Mouse (Mus musculus) lung, embryonic 14.5 days (tissue): ENCODE measurements around the gene Rbfox2. TPM values are rescaled to one million over a fixed set of nuclear protein-coding genes. Genes with fewer than 3 reads are reported as not detected.

Experiments used
- ATAC-seq: fragments of 200-750 bp; cut with Nextera tagmentation; 2 replicates; pipeline ENCODE4 v1.8.0; 2017; ENCODE audit warnings: mild to moderate bottlenecking, moderate TSS enrichment, moderate library complexity; ENCODE audit not compliant: insufficient read depth
- DNase-seq: peaks from one replicate; pipeline ENCODE4 v3.0.0-alpha.2; 2015
- H3K27ac ChIP-seq: fragments of 300-500 bp; sonication (generic); 2 replicates; pipeline ENCODE4 v1.5.1; 2014; ENCODE audit warnings: low read depth, mild to moderate bottlenecking, moderate library complexity
- H3K27me3 ChIP-seq: fragments of 300-500 bp; sonication (generic); 2 replicates; pipeline ENCODE4 v1.6.1; 2014; ENCODE audit warnings: low read length, control low read depth; ENCODE audit not compliant: insufficient read depth
- H3K36me3 ChIP-seq: fragments of 300-500 bp; sonication (generic); 2 replicates; pipeline ENCODE4 v1.6.1; 2014; ENCODE audit warnings: control low read depth; ENCODE audit not compliant: insufficient read depth
- H3K4me1 ChIP-seq: fragments of 300-500 bp; sonication (generic); 2 replicates; pipeline ENCODE4 v1.6.1; 2014; ENCODE audit warnings: antibody characterized with exemption, control low read depth; ENCODE audit not compliant: insufficient read depth
- H3K4me2 ChIP-seq: fragments of 300-500 bp; sonication (generic); 2 replicates; pipeline ENCODE4 v1.6.1; 2014; ENCODE audit warnings: mild to moderate bottlenecking
- H3K4me3 ChIP-seq: fragments of 300-500 bp; sonication (generic); 2 replicates; pipeline ENCODE4 v1.5.1; 2014; ENCODE audit warnings: low read depth, low read length
- H3K9ac ChIP-seq: fragments of 300-500 bp; sonication (generic); 2 replicates; pipeline ENCODE4 v1.6.1; 2014
- H3K9me3 ChIP-seq: fragments of 300-500 bp; sonication (generic); 2 replicates; pipeline ENCODE4 v1.6.1; 2016; ENCODE audit warnings: low read depth, low read length, control low read depth
- CTCF ChIP-seq: IDR thresholded peaks from 2 replicates; pipeline ENCODE4 v1.5.1; 2016; ENCODE audit warnings: antibody characterized with exemption, low read depth
- WGBS: fragments of 180-500 bp; shearing (Covaris S2); extraction: QIAGEN DNeasy Blood & Tissue Kit; methylation state at CpG from one replicate; pipeline ENCODE4 v1.1.7; 2014; 5-methylcytosine and 5-hydroxymethylcytosine counted together
- polyA plus RNA-seq: library from polyadenylated mRNA; unstranded; fragments of >200 nt; fragmentation: Nextera tagmentation; extraction: Ambion mirVana; gene quantifications from 2 replicates; pipeline ENCODE4 v1.2.1, GENCODE M21; 2014

Gene Rbfox2
- polyA plus RNA-seq, 1 experiment from 2014 or later, result 55.8 TPM

- DNase-seq (no peak), ATAC-seq (no peak)
- TF ChIP-seq CTCF, result no peak
- 78% methylated on average over 4 of the region's 4 CpGs for WGBS
- Histone ChIP-seq H3K9me3 (no peaks in the 10 kb centered on the region), H3K27ac (no peak overlapping the region), H3K4me3 (no peak overlapping the region), H3K27me3 (no peaks in the 10 kb centered on the region), H3K4me1 (no peaks in the 10 kb centered on the region), H3K36me3 (no peaks in the 10 kb centered on the region), H3K4me2 (no peak overlapping the region), H3K9ac (no peak overlapping the region)
Observed at GRCm38 (mm10) chr15:77331444-77331843, 24.6 kb upstream of the Rbfox2 start.

GRCm38 (mm10) chr15:77329681-77330180 is 22.9 kb upstream of the Rbfox2 start:
- WGBS, result 60% methylated on average over 12 of the region's 12 CpGs

GRCm38 (mm10) chr15:77326361-77326760 is 19.6 kb upstream of the Rbfox2 start:
- no peaks in the 10 kb centered on the region for H3K4me1 ChIP-seq
- H3K4me3 ChIP-seq, result no peak overlapping the region
- H3K9ac ChIP-seq, result no peak overlapping the region
- TF ChIP-seq CTCF, result no peak
- no peaks in the 10 kb centered on the region for H3K36me3 ChIP-seq
- ATAC-seq (no peak), DNase-seq (no peak)
- H3K27me3 ChIP-seq, result no peaks in the 10 kb centered on the region
- no peak overlapping the region for H3K27ac ChIP-seq
- H3K4me2 ChIP-seq, result no peak overlapping the region
- WGBS, result 71% methylated on average over 4 of the region's 4 CpGs
- no peaks in the 10 kb centered on the region for H3K9me3 ChIP-seq

More at GRCm38 (mm10) chr15:77329681-77330180, 22.9 kb upstream of the Rbfox2 start:
- Histone ChIP-seq H3K4me2 (no peak overlapping the region), H3K27ac (no peak overlapping the region; the same call in 1 of the 2 replicates), H3K36me3 (no peaks in the 10 kb centered on the region), H3K4me1 (no peaks in the 10 kb centered on the region), H3K9me3 (no peaks in the 10 kb centered on the region), H3K27me3 (no peaks in the 10 kb centered on the region), H3K4me3 (no peak overlapping the region), H3K9ac (no peak overlapping the region)
- no peak for DNase-seq
- ATAC-seq, result no peak
- TF ChIP-seq CTCF, result no peak

GRCm38 (mm10) chr15:77324426-77324825 is 17.6 kb upstream of the Rbfox2 start:
- no peak overlapping the region for H3K4me3 ChIP-seq
- H3K36me3 ChIP-seq, result no peaks in the 10 kb centered on the region
- no peak overlapping the region for H3K27ac ChIP-seq
- DNase-seq (no peak), ATAC-seq (no peak)
- no peak for TF ChIP-seq CTCF
- H3K9ac ChIP-seq, result no peak overlapping the region
- no peaks in the 10 kb centered on the region for H3K4me1 ChIP-seq
- no peaks in the 10 kb centered on the region for H3K9me3 ChIP-seq
- no peaks in the 10 kb centered on the region for H3K27me3 ChIP-seq
- no peak overlapping the region for H3K4me2 ChIP-seq
- 84% methylated on average over 11 of the region's 11 CpGs for WGBS

GRCm38 (mm10) chr15:77323226-77323625 is 16.4 kb upstream of the Rbfox2 start:
- Histone ChIP-seq H3K4me1 (no peaks in the 10 kb centered on the region), H3K27me3 (no peaks in the 10 kb centered on the region), H3K9me3 (no peaks in the 10 kb centered on the region), H3K36me3 (no peaks in the 10 kb centered on the region), H3K9ac (no peak overlapping the region), H3K4me3 (no peak overlapping the region), H3K27ac (no peak overlapping the region), H3K4me2 (no peak overlapping the region)
- WGBS, result 73% methylated on average over 10 of the region's 10 CpGs
- DNase-seq (no peak), ATAC-seq (no peak)
- no peak for TF ChIP-seq CTCF

- DNase-seq (no peak), ATAC-seq (no peak)
- H3K9me3 ChIP-seq, result no peaks in the 10 kb centered on the region
- 7% methylated on average over 6 of the region's 6 CpGs for WGBS
- H3K4me2 ChIP-seq, result peak overlapping the region; percentile 40; the same call in 1 of the 2 replicates
- no peaks in the 10 kb centered on the region for H3K4me1 ChIP-seq
- no peak for TF ChIP-seq CTCF
- H3K9ac ChIP-seq, result no peak overlapping the region
- no peak overlapping the region for H3K4me3 ChIP-seq
- peak overlapping the region; percentile 48 for H3K27ac ChIP-seq
- no peaks in the 10 kb centered on the region for H3K27me3 ChIP-seq
- no peaks in the 10 kb centered on the region for H3K36me3 ChIP-seq
Observed at GRCm38 (mm10) chr15:77313701-77314100, 6.9 kb upstream of the Rbfox2 start.

GRCm38 (mm10) chr15:77312796-77313195 is 6.0 kb upstream of the Rbfox2 start:
- ATAC-seq, result no peak

More at GRCm38 (mm10) chr15:77312796-77313195, 6.0 kb upstream of the Rbfox2 start:
- 96% methylated on average over 7 of the region's 7 CpGs for WGBS
- no peak overlapping the region for H3K4me3 ChIP-seq
- H3K9me3 ChIP-seq, result no peaks in the 10 kb centered on the region
- no peaks in the 10 kb centered on the region for H3K4me1 ChIP-seq
- H3K27me3 ChIP-seq, result no peaks in the 10 kb centered on the region
- no peak for TF ChIP-seq CTCF
- no peaks in the 10 kb centered on the region for H3K36me3 ChIP-seq
- no peak overlapping the region for H3K27ac ChIP-seq
- no peak overlapping the region for H3K9ac ChIP-seq
- DNase-seq, result no peak
- H3K4me2 ChIP-seq, result no peak overlapping the region
